In the genomic region with DNA sequence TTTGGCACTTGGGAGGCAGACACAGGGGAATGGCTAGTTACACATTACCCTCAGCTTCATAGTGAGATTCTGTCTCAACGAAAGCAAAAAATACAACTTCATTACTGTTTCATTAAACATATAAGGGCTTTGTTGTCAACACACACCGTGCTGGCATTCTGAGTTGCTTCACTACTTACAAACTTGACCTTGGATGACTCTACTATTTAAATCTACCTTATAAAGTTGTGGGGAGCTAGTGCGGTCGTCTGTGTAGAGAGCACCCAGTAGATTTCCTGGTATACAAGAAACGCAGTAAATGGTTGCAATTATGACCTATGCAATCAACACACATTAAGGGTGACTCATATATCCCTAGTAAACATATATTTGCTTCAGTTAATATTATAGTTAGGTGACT, we compare ENCODE assay signal across 7 mouse cellular contexts. TPM values are rescaled to one million over a fixed set of nuclear protein-coding genes. Genes with fewer than 3 reads are reported as not detected.
DNase-seq lines count a peak whose midpoint lies in the region; ATAC-seq lines count a peak whose summit lies in the region.

No protein-coding gene starts in this region.

- no peaks in the 10 kb centered on the region for H3K27me3 ChIP-seq in lung, embryonic 15.5 days
- no peaks in the 10 kb centered on the region for H3K27me3 ChIP-seq in embryonic facial prominence, embryonic 14.5 days (replicated peaks; ENCODE audit: control insufficient read depth, insufficient read depth, low read length)
- H3K27me3 ChIP-seq in neural tube, embryonic 13.5 days, result no peaks in the 10 kb centered on the region

- no peaks in the 10 kb centered on the region for H3K36me3 ChIP-seq in lung, embryonic 15.5 days
- H3K36me3 ChIP-seq in embryonic facial prominence, embryonic 14.5 days (ENCODE audit: control insufficient read depth, insufficient read depth, low read length), result no peaks in the 10 kb centered on the region
- H3K36me3 ChIP-seq in neural tube, embryonic 13.5 days, result no peaks in the 10 kb centered on the region

- H3K9ac ChIP-seq in lung, embryonic 15.5 days, result peak overlapping the region; percentile 47
- H3K9ac ChIP-seq in embryonic facial prominence, embryonic 14.5 days (ENCODE audit: low read depth, low read length), result peak overlapping the region; percentile 95
- H3K9ac ChIP-seq in neural tube, embryonic 13.5 days, result peak overlapping the region; percentile 75

- peak overlapping the region; percentile 100 for H3K4me3 ChIP-seq in lung, embryonic 15.5 days
- peak overlapping the region; percentile 98 for H3K4me3 ChIP-seq in embryonic facial prominence, embryonic 14.5 days (ENCODE audit: low read depth, low read length)
- H3K4me3 ChIP-seq in neural tube, embryonic 13.5 days, result peak overlapping the region; percentile 100

- 32% methylated on average over 5 of the region's 5 CpGs for WGBS in lung, embryonic 15.5 days
- WGBS in embryonic facial prominence, embryonic 14.5 days, result 33% methylated on average over 5 of the region's 5 CpGs
- 27% methylated on average over 5 of the region's 5 CpGs for WGBS in neural tube, embryonic 13.5 days

- H3K4me2 ChIP-seq in lung, embryonic 15.5 days, result peak overlapping the region; percentile 66
- H3K4me2 ChIP-seq in embryonic facial prominence, embryonic 14.5 days (ENCODE audit: low read depth, low read length), result peak overlapping the region; percentile 78
- H3K4me2 ChIP-seq in neural tube, embryonic 13.5 days, result peak overlapping the region; percentile 59

- peak overlapping the region; percentile 98 for H3K27ac ChIP-seq in lung, embryonic 15.5 days
- peak overlapping the region; percentile 59; the same call in 1 of the 2 replicates for H3K27ac ChIP-seq in embryonic facial prominence, embryonic 14.5 days (replicated peaks; ENCODE audit: low read depth, low read length)
- peak overlapping the region; percentile 94 for H3K27ac ChIP-seq in neural tube, embryonic 13.5 days (replicated peaks)

- ATAC-seq in lung, embryonic 15.5 days (ENCODE audit: borderline replicate concordance, extremely low read depth, low FRiP score, low TSS enrichment), result no peak
- no peak for ATAC-seq in embryonic facial prominence, embryonic 14.5 days (ENCODE audit: low read depth)
- ATAC-seq in inflammation-experienced regulatory T-cells, adult 6 months, result peak; percentile 6
- ATAC-seq in neural tube, embryonic 13.5 days (ENCODE audit: low read depth), result peak; percentile 12

- no peak for DNase-seq in lung, postnatal 10 days
- DNase-seq in embryonic facial prominence, embryonic 14.5 days (ENCODE audit: low spot score), result no peak
- DNase-seq in gastrocnemius, postnatal 25 days, result no peak
- no peak for DNase-seq in layer of hippocampus, postnatal 36 days

- H3K4me1 ChIP-seq in lung, embryonic 15.5 days, result peaks cover 20% of the 10 kb centered on the region
- peaks cover 10% of the 10 kb centered on the region; the same call in 1 of the 2 replicates for H3K4me1 ChIP-seq in embryonic facial prominence, embryonic 14.5 days (ENCODE audit: control insufficient read depth, insufficient read depth, low read length)
- H3K4me1 ChIP-seq in neural tube, embryonic 13.5 days (replicated peaks), result peaks cover 28% of the 10 kb centered on the region

- H3K9me3 ChIP-seq in lung, embryonic 15.5 days, result no peaks in the 10 kb centered on the region
- H3K9me3 ChIP-seq in embryonic facial prominence, embryonic 14.5 days (ENCODE audit: control insufficient read depth, low read length), result no peaks in the 10 kb centered on the region
- no peaks in the 10 kb centered on the region for H3K9me3 ChIP-seq in neural tube, embryonic 13.5 days

RNA-seq across cellular contexts. Expression of gene Nup153, which starts 0.7 kb away (rescaled TPM):
- polyA plus RNA-seq in lung, embryonic 15.5 days (2015; fragmentation: Nextera tagmentation; extraction: Ambion mirVana), result 24.0 and 25.6 TPM in 2 replicates
- 31.5 and 31.8 TPM in 2 replicates for polyA plus RNA-seq in embryonic facial prominence, embryonic 14.5 days (2014; fragmentation: Nextera tagmentation; extraction: Ambion mirVana)
- 10 to 100 TPM; 45.4 to 74.4 (median 73.1) TPM for polyA plus RNA-seq in inflammation-experienced regulatory T-cells, adult 6 months (2017; shearing (Covaris generic))
- 17.8 and 21.9 TPM in 2 replicates for polyA plus RNA-seq in neural tube, embryonic 13.5 days (2015; fragmentation: Nextera tagmentation; extraction: Ambion mirVana)
- 10 to 100 TPM; 31.3 to 40.2 TPM for total RNA-seq in gastrocnemius, postnatal 25 days (2021)
- total RNA-seq in layer of hippocampus, postnatal 36 days (2021), result 10 to 100 TPM; 48.8 to 59.2 TPM

RNA-seq across cellular contexts. Expression of gene Fam8a1, which starts 59.1 kb away (rescaled TPM):
- polyA plus RNA-seq in lung, embryonic 15.5 days (2015; fragmentation: Nextera tagmentation; extraction: Ambion mirVana), result 8.4 and 10.2 TPM in 2 replicates
- polyA plus RNA-seq in embryonic facial prominence, embryonic 14.5 days (2014; fragmentation: Nextera tagmentation; extraction: Ambion mirVana), result 13.3 and 14.6 TPM in 2 replicates
- 1 to 10 TPM; 5.1 to 9.7 (median 6.2) TPM for polyA plus RNA-seq in inflammation-experienced regulatory T-cells, adult 6 months (2017; shearing (Covaris generic))
- 14.7 and 15.7 TPM in 2 replicates for polyA plus RNA-seq in neural tube, embryonic 13.5 days (2015; fragmentation: Nextera tagmentation; extraction: Ambion mirVana)
- total RNA-seq in gastrocnemius, postnatal 25 days (2021), result 10 to 100 TPM; 21.3 to 21.9 TPM
- 10 to 100 TPM; 75.8 to 80.9 TPM for total RNA-seq in layer of hippocampus, postnatal 36 days (2021)

Comparison
In these comparisons a context has a peak if more than half of its experiments do, and no peak if none do; other contexts are left out.
1. ATAC-seq: peak in inflammation-experienced regulatory T-cells, adult 6 months (single experiment) and neural tube, embryonic 13.5 days (single experiment); none in lung, embryonic 15.5 days (single experiment) and embryonic facial prominence, embryonic 14.5 days (single experiment).
2. Peak in every context shown above with its lines, with median percentiles within 50 percentile points of each other: H3K27ac ChIP-seq, H3K4me2 ChIP-seq, H3K4me3 ChIP-seq and H3K9ac ChIP-seq.